Mouse (Mus musculus): ENCODE measurements around the gene Fbxw7. TPM values are rescaled to one million over a fixed set of nuclear protein-coding genes. Genes with fewer than 3 reads are reported as not detected.

Fbxw7 gene
- total and polyA plus RNA-seq, 3 experiments: 28.5 to 31.3 (median 29.8) TPM

GRCm38 (mm10) chr3:84804036-84804435 is 11.0 kb upstream of the Fbxw7 start:
- no peak overlapping the region; the same call in 1 of the 2 replicates for H3K9ac ChIP-seq (ENCODE audit: insufficient read depth, low read depth)
- H3K79me2 ChIP-seq (replicated peaks; ENCODE audit: control insufficient read depth, extremely low read depth, insufficient read depth, poor library complexity, severe bottlenecking): no peaks in the 10 kb centered on the region; the same call in 1 of the 2 replicates
- peaks cover 14 to 39% of the 10 kb centered on the region in 2 experiments for H3K4me1 ChIP-seq (ENCODE audit: control insufficient read depth in 1 of 2, insufficient read depth in 2 of 2)
- H3K4me2 ChIP-seq (ENCODE audit: insufficient read depth, low read depth, poor library complexity, severe bottlenecking): peak overlapping the region; percentile 24; the same call in 1 of the 2 replicates
- TF ChIP-seq MXI1 (IDR thresholded peaks at IDR 0.05; ENCODE audit: low read depth, low read length) (no peak), TBP (conservative IDR thresholded peaks at IDR 0.05; ENCODE audit: low read depth, low read length) (no peak), RAD21 (IDR thresholded peaks at IDR 0.05; ENCODE audit: low read depth, low read length) (no peak), ZMIZ1 (IDR thresholded peaks at IDR 0.05; ENCODE audit: low read depth, low read length) (no peak), PAX5 (IDR thresholded peaks at IDR 0.05; ENCODE audit: low read length) (no peak), ETS1 (conservative IDR thresholded peaks at IDR 0.05; ENCODE audit: low read depth, low read length) (no peak), MAZ (IDR thresholded peaks at IDR 0.05; ENCODE audit: low read depth, low read length) (no peak), MAX (IDR thresholded peaks at IDR 0.05; ENCODE audit: low read length) (no peak), JUN (IDR thresholded peaks at IDR 0.05; ENCODE audit: insufficient read depth, low read depth, low read length) (no peak), IRF4 (IDR thresholded peaks at IDR 0.05; ENCODE audit: low read depth, low read length) (no peak), SIN3A (IDR thresholded peaks at IDR 0.05; ENCODE audit: low read length) (no peak), HCFC1 (IDR thresholded peaks at IDR 0.05; ENCODE audit: low read depth, low read length) (no peak), CHD2 (IDR thresholded peaks at IDR 0.05; ENCODE audit: low read length) (no peak), RCOR1 (conservative IDR thresholded peaks at IDR 0.05; ENCODE audit: low read depth, low read length) (no peak), ZC3H11A (IDR thresholded peaks at IDR 0.05; ENCODE audit: low read depth, low read length) (no peak), GABPA (IDR thresholded peaks at IDR 0.05; ENCODE audit: insufficient replicate concordance, low read depth, low read length) (no peak), UBTF (IDR thresholded peaks at IDR 0.05; ENCODE audit: low read depth, low read length) (no peak), MYC (IDR thresholded peaks at IDR 0.05; ENCODE audit: low read depth, low read length) (no peak)
- dilution Hi-C loops (cut with MboI; ENCODE audit: extremely low pct_ligation_motif_present, extremely low pct_unique_long_range_greater_than_20kb, low sequenced_read_pairs) (no loop called here), in situ Hi-C loops (cut with MboI; ENCODE audit: low pct_ligation_motif_present, low pct_unique_long_range_greater_than_20kb, low sequenced_read_pairs) (no loop called here)
- no peaks in the 10 kb centered on the region for H3K9me3 ChIP-seq (replicated peaks; ENCODE audit: low read length)
- no peaks in the 10 kb centered on the region for H3K36me3 ChIP-seq (replicated peaks in 1 of 2; ENCODE audit: control insufficient read depth in 1 of 2, insufficient read depth in 1 of 2, low read length in 1 of 2)
- no peak for DNase-seq (ENCODE audit: extremely low read depth)
- no peaks in the 10 kb centered on the region for H3K27me3 ChIP-seq (replicated peaks)
- H3K27ac ChIP-seq (ENCODE audit: insufficient read depth, low read depth): no peak overlapping the region
- no peak overlapping the region for H3K4me3 ChIP-seq (replicated peaks in 1 of 3; ENCODE audit: low read depth in 2 of 3, low read length in 2 of 3, poor library complexity in 1 of 3)

- peak overlapping the region; percentile 82; the same call in 1 of the 2 replicates for H3K4me2 ChIP-seq (ENCODE audit: insufficient read depth, low read depth, poor library complexity, severe bottlenecking)
- in situ Hi-C loops (cut with MboI; ENCODE audit: low pct_ligation_motif_present, low pct_unique_long_range_greater_than_20kb, low sequenced_read_pairs) (no loop called here), dilution Hi-C loops (cut with MboI; ENCODE audit: extremely low pct_ligation_motif_present, extremely low pct_unique_long_range_greater_than_20kb, low sequenced_read_pairs) (no loop called here)
- H3K9ac ChIP-seq (ENCODE audit: insufficient read depth, low read depth): no peak overlapping the region
- H3K9me3 ChIP-seq (replicated peaks; ENCODE audit: low read length): no peaks in the 10 kb centered on the region
- H3K27me3 ChIP-seq (replicated peaks): no peaks in the 10 kb centered on the region
- H3K4me3 ChIP-seq (replicated peaks in 1 of 3; ENCODE audit: low read depth in 2 of 3, low read length in 2 of 3, poor library complexity in 1 of 3): no peak overlapping the region
- no peaks in the 10 kb centered on the region; the same call in 1 of the 2 replicates for H3K79me2 ChIP-seq (replicated peaks; ENCODE audit: control insufficient read depth, extremely low read depth, insufficient read depth, poor library complexity, severe bottlenecking)
- TF ChIP-seq KAT2A (IDR thresholded peaks at IDR 0.05; ENCODE audit: insufficient replicate concordance, low read length) (no peak), EP300 (IDR thresholded peaks at IDR 0.05; ENCODE audit: low read length) (no peak), SIN3A (IDR thresholded peaks at IDR 0.05; ENCODE audit: low read length) (no peak), SMC3 (IDR thresholded peaks at IDR 0.05; ENCODE audit: low read depth, low read length) (no peak), JUND (conservative IDR thresholded peaks at IDR 0.05; ENCODE audit: low read depth, low read length) (no peak), TCF12 (IDR thresholded peaks at IDR 0.05; ENCODE audit: low read depth, low read length) (no peak), IRF4 (IDR thresholded peaks at IDR 0.05; ENCODE audit: low read depth, low read length) (no peak)
- no peak for DNase-seq (ENCODE audit: extremely low read depth)
- peaks cover 10 to 44% of the 10 kb centered on the region in 2 experiments for H3K4me1 ChIP-seq (ENCODE audit: control insufficient read depth in 1 of 2, insufficient read depth in 2 of 2)
- H3K27ac ChIP-seq (ENCODE audit: insufficient read depth, low read depth): no peak overlapping the region
- H3K36me3 ChIP-seq (replicated peaks in 1 of 2; ENCODE audit: control insufficient read depth in 1 of 2, insufficient read depth in 1 of 2, low read length in 1 of 2): no peaks in the 10 kb centered on the region
Measured at GRCm38 (mm10) chr3:84806206-84806605, 8.9 kb upstream of the Fbxw7 start.

Data from CH12.LX (cell line).